Mouse (Mus musculus): Measurements from ENCODE around the gene Spata18.

The Spata18 gene

DNA sequence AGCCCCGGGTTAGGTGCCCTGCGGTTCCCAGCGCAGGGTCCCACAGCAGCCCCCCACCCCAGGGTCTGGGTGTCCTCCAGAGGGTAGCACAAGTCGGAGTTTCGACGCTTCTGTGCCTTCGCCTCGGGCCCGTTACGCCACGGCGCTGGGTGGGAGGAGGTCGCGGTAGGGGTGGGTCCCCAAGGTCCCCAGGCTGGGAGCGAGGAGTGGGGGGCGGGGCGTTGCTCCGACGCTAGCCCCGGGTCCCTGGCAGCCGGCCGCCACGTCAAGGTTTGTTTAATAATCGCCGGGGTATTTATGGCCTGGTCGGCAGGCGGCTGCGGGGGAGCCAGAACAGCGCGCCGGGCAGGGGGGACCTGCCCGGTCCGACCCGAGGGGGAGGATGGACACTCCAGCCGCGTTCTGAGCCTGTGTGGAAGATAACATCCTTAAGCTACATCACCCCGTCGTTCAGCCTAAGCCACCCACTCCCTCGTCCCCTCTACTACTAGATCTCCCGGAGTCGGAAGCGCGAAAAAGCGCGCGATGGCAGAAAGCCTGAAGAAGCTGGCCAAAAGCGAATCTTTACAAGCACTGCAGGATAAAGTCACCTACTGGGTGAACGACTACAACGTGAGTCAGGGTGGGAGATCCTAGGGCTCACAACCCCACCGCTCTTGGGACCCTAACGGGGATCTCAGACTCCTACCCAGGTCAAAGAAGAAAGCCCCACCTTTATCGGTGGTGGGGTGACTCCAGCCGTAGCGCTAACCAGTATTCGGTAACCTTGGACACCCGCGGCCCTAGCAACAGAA is at the start of gene Spata18:
Gene Spata18 (plus strand): TSS at position 319 of the 794 bp plus-strand sequence.
- no peak for DNase-seq (ENCODE audit: low read depth)

DNA sequence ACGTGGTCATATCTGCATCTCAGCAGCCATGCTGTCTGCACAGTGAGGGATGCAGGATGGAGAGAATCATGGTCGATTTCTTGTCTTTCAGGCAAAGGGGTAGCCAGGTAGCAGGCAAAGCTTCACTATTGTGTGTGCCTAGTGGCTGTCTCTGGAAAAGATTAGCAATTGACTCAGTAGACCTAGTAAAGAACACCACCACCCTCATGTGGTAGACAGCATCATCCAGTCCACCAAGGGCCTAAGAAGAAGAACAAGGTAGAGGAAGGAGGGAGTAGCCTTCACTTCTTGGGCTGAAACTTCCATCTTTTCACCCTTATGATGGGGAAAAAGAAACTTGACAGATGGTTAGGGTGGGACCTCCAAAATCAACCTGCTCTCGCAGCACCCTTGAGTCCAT is 48.3 kb upstream of the Spata18 start:
- DNase-seq (ENCODE audit: low read depth) = no peak

DNA sequence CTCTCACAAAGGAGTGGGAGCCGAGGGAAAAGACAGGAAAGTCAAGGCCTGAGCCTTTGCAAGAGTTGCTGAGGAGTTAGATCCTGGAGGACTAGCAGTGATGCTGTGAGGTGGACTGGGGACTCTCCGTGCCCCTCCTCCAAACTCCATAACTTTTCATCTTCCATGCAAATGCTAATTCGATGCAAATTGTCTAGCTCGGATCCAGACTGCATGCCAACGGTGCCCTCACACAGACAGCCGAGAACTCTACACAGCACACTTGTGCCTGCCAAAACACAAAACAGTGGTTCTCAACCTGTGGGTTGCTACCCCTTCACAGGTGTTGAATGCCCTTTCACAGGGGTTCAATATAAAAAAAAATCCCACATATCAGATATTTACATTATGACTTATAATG is 46.6 kb upstream of the Spata18 start:
- no peak for DNase-seq (ENCODE audit: low read depth)

DNA sequence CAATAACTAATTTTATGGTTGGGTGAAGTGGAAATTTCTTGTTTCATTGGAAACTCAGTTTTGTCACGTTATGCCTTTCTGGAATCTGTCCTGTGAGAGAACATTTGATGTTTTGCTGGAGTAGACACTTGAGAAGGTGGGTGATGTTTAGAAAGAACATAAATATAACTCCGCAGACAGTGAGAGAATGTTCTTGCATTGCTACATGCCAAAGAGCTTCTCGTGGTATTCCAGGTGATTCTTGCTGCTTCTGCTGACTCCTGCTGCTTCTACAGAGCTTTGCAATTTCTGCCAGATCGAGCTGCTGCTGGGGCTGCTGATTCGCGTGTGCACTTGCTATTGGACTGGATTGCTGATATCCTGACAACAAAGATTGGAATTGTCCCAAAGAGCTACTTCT is 46.2 kb upstream of the Spata18 start:
- DNase-seq (ENCODE audit: low read depth) = no peak

DNA sequence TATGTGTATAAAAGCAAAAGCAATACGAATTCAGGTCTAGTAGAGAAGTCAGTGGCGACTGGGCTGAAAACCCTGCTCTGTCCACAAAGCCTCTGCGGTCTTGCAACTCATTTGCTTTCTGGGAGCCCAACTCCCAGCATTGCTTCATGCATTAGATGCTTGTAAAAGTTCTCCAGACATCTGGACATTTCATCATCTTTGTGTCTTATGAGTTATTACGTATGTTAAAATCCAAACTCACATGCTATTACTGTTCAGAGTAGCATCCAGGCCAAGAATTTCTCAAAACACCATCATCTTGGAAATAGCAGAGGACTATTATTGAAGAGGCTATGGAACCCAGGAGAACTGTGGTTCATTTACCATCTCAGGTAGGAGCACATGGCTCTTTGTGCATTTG is 40.1 kb upstream of the Spata18 start:
- DNase-seq (ENCODE audit: low read depth) = peak; percentile 6

DNA sequence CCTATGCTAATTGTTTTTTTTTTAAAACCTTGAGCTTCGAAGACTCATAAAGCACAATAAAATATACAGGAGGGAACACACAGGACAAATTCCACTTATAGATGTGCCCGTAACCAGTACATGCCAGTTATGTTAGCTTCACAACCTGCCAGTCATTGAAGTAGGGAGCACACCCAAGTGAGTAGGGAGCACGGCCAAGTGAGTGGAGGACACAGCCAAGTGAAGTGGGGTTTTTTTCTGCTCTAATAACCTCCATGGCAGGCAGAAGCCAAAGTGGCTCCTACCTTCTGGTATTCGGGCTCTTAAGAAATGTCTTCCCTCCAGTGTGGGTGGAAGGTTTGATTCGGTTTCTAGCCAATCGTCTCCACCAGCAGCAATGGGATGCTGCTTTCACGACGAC is 37.9 kb upstream of the Spata18 start:
- no peak for DNase-seq (ENCODE audit: low read depth)

DNA sequence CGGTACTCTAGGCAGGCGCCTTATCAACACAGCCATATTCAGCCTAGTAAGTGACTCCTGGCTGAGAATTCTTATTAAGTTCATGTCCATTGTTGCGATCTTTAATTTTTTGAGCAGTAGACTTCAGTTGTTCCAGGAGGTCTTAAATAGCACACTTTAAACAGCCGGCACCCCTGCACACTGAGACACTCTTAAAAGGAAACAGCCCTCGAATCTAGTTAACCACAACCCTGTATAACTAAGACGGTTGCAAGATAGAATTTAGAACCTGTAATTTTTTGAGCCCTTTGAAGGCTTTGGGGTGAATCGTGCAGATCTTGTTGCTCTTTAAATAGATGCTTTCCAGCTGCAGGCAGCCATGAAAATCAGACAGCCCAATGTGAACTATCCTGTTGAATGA is 36.0 kb upstream of the Spata18 start:
- DNase-seq (ENCODE audit: low read depth) = no peak

DNA sequence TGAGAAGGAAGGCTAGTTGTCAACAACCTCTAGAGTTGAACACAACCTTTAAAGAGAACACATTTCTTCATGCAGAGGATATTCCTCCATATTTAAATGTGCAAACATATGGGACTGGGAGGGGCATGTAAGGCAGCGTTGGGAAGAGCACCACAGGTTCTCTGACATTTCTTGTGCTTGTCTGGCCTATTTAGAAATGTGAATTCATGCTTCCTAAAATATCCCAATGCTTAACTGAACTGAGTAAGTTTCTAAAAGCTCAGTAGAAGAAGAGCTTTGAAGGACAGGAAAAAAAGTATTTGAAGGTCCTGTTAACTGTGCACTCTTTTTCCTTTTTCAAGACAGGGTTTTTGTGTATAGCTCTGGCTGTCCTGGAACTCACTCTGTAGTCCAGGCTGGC is 32.2 kb upstream of the Spata18 start:
- DNase-seq (ENCODE audit: low read depth) = no peak

DNA sequence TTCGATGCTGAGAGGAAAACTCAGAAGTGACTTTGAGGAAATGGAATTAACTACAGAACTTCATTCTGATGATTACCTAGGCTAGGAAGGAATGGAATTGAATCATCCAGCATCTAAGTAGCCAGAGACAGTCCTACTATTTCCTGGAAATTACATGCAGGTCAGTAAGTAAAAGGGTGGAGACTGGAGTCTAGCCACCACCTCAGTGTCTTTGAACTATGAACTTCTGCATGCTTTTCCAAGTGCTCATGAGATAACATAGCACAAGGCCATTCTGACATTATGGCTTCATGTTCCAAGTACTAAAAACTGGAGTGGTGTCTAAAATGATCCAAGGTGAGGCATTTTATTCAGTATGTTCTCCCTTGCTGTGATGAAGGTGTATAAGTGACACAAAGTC is 25.7 kb upstream of the Spata18 start:
- DNase-seq (ENCODE audit: low read depth) = no peak

DNA sequence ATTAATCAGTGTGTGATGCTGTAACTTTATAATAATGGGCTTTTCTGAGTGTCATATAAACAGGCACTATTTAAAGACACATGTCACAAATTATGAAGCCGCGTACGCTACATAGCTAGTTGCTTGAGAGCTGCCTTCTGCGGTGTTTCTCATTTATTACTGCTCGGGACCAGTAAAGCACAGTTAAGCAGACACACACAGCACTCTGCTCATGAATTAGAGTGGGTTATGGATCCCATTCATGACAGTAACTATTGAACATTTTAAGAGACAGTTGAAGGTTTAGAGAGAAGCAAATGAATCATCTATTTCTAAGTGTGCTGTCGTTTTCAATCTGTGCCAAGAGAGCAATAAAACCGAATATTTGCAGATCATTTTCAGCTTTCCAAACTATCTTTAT is 24.3 kb upstream of the Spata18 start:
- DNase-seq (ENCODE audit: low read depth) = no peak

DNA sequence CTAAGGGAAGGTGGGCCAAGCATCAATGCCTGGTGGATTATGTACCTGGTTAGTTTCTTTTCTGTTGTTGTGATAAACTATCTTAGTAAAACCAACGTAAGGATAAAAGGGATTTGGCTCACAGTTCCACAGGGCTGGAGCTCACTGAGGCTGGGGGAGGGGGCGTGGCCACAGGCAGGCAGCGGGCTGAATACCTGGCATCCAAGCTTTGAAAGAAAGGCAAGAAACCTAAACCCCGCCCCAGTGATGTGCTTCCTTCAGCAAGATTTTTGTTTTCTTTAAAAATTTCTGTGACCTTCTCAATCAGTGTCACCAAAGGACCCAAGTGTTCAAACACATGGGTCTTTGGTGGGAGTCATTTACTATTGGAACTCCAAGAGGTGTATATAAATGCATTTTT is 23.6 kb upstream of the Spata18 start:
- no peak for DNase-seq (ENCODE audit: low read depth)

DNA sequence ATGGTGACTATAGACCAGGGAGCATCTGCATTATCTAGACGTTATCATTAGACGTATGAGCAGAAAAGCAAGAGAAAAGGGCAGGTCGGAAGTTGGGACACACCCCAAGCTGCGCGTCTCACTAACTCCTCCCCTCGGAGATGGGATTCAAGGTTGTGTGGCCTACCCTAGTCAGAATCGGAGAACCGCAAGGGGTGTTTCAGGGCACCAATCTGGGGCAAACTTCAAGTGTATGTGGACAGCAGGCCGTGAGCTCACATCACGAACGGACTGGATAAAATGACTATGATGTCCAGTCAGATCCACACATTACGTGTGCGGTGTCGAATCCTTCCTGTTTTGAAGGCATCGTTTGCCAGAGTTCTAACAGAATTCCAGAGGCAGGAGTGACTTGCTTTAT is 23.2 kb upstream of the Spata18 start:
- DNase-seq (ENCODE audit: low read depth) = no peak

DNA sequence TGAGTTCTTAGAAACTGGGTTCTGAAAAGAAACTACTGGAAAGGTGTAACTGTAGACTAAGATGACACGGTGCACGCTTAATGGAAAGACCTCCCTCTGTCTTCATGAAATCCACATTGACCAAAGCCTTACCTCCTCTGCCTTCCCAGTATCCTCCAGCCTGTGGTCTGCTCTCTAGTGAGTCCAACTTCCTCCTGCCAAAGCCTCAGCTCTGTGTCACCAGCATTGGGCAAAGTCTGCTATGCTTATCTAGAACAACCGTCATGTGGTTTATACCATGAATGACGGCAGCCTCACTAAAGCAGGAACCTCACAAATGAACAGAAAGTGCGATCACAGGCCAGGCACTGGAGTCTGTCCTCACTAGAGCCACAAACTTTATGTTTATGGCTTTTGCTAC is 21.0 kb upstream of the Spata18 start:
- DNase-seq (ENCODE audit: low read depth) = no peak

DNA sequence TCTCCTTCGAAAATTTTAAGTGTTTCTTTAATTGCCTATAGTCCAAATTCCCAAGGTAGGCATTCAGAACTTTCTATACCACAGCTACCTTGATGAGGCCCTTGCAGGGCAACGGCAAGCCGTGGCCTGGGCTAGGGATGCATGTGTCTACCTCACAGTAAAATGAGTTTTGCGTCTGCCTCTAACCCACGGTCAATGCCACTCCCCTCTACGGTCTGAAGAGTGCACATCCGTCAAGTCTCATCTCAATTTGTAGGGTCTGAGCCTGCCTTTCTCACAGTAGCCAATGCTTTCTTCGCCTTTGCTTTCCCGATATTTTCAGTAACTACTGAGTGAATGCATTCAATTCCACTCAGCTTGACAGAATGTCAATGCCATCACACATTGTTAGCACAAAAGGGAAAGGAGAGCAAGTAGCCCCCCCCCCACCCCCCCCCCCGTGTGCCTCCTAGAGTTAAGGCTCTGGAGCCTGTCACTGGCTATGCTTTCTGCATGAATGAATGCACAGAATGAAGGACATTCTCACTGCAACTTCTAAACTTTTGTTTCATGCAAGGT is 20.1 kb upstream of the Spata18 start:
- DNase-seq (ENCODE audit: low read depth) = no peak

DNA sequence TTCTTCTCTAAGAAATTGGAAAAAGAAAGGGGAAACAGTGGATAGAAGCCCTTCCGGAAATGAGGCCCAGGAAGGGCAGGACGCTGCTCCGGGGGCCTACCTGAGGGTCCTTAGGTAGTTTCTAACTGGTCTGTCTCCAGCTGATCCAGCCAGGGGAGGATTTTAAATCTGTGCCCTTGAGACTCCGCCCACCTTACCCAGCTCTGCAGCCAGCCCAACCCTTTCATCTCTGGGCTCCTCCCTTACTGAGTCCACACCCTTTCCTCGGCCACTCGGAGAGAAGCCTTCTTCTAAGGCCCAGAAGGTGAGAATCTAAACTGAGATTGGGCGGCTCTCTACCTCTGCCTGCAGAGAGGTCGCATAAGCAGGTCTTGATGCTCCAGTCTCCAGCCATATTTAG is 18.9 kb upstream of the Spata18 start, which contains the start of gene Lrrc66:
Gene Lrrc66 (minus strand): TSS at position 236 of the 400 bp plus-strand sequence.
- DNase-seq (ENCODE audit: low read depth) = no peak

DNA sequence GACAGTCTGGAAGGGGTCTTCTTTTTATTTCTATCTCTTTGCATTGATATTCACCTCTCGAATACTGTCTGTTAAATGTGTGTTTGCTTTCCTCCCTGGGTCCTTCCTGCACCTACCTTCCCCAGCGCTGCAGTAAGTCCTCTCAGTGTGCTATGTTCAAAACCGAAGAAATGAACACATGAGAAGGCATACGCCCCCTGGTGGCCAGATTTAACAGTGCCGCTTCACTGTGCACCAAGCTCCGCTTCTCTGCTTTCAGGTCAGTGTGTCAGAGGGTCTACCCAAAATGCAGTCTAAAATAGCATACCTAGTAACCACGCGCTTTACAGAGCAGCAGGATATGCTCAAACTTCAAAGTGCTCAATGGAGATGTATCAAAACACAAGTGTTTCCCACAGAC is 18.0 kb upstream of the Spata18 start:
- DNase-seq (ENCODE audit: low read depth) = peak; percentile 69

DNA sequence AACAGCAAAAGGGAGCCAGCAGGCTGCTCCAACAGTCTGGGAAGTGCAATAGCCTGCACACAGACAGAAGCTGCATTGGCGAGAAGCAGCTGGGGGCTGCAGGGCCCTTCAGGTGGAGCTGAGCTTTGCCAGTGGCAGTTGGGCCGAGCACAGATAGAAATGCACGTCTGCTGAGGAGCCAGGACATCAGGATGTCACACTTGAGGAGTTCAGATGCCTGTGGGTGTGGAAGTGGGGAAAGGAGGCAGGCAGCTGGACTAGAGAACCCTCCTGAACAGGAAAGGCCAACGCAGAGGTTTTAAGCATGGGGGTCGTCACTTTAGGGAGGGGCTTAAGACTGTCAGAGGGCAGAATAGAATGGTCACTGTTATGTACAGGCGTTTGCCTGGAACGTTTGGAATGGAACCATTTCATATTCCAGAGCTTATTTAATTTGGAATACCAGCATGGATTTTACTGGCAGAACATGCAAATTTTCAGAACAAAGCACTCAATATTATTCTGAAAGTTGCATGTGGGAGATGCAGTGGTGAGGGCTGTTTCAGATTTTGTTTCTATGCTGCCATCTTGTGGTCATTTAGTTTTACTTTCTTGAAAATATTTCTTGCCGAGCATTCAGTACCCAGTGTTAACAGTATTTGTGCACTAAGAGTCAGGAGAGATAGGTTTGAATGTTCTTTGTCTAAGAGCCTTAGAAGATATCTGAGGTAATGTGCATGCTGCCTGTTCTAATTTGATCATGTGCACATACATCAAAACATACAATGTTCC is 13.7 kb upstream of the Spata18 start:
- peak; percentile 73 for DNase-seq (ENCODE audit: low read depth)

DNA sequence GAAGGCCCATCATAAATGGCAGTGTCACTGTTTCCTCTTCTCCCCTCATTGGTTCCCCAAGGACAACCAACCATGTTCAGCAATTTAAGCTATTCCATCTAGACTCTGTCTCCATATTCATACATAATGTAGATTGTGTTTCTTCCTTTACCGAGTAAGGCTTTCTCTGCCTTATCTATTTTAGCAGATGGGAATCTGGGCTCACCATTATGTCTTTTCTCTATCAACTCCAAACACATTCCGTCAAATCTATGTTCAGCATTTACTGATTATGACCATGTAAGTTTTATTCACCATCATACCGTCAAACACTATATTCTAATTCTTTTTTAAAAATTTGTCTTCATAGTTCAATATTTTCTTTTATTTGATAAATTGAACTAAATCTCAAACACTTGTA is 10.1 kb upstream of the Spata18 start:
- DNase-seq (ENCODE audit: low read depth) = no peak

DNA sequence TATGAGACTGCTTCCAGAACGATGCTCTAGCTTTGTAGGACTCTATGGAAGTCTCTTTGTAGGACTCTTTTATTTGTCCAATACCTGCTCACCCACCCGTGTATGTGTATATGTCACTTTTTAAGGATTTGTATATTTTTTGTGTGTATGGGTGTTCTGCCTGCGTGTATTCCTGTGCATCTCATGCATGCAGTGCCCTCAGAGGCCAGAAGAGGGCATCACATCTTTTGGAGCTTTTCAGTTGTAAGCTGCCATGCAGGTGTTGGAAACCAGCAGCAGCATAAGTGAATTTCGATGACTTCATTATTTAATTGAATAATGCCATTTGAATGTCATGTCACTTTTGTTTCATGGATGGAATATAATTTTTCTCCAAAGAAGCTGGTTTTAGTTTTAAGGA is 9.1 kb upstream of the Spata18 start:
- DNase-seq (ENCODE audit: low read depth) = peak; percentile 44

DNA sequence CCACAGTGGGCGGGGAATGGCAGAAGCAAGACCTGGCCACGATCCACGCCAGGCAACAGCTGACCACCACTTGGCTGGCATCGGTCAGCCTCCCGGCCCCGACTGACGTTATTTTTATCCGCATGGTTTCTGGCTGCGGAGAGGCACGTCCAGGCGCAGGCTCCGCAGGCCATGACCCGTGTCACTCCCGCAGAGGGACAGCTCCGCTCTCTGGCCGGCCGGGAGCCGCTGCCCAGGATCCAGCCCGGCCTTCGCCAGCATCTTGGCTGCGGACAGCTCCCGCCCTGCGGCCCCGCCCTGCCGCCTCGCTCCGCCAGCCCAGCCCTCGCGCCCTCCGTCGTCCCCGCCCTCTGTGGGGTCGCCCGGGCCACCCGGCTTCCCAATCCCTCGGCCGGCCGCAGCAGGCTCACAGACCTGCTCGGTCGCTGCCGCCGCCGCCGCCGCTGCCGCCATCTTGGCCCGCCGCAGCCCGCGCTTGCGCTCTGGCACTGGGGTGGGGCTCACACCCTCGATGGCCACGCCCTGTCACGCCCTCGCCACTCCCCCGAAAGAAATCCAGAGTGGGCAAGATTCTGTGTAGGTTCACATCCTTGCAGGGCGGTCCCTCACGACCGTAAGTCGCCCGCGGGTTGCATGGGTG is 3.8 kb upstream of the Spata18 start, which contains the start of gene Sgcb:
Gene Sgcb (minus strand): TSS at position 530 of the 640 bp plus-strand sequence.
- DNase-seq (ENCODE audit: low read depth) = peak; percentile 87

DNA sequence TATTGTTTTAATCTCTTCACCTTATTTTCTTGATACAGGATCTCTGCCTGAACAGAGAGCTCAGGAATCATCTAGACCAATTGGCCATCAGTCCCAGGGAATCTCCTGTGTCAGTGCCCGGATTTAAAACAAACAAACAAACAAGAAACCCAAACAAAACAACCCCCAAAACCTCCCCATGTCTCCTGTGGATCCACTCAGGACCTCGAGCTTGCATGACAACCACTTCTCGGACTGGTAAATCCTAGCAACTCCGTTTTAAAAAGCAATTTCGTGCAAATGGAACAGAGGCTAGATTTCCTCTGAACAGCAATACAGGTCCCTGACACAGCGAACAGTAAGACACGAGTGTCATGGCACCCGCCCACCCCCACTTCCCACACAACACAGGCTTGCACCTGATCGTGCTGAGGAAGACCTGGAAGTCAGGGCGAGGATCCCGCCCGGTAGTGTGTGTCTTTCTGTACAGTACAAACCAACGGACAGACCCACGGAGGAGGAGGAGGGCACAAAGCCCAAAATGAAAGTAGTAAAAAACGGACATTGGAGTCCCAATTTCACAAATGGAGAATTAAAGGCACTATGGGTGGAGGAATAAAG is 714 bp upstream of the Spata18 start:
- DNase-seq (ENCODE audit: low read depth) = no peak

DNA sequence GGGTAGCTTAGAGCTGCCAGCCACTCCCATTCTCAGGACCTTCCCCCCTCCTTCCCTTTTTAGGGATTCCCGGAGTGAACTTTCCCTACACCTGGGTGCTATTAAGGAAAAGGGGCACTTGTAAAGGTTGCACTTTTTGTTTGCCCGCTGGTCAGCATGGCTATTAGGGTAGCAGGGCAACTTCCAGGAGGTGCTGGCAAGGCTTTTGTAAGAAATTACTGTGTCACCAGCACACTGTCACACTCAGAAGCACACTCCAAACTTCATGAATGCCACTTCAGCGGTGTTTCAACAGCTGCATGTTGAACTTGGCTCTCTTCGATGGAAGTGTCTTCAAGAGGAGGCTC is 649 bp downstream of the Spata18 start:
- no peak for DNase-seq (ENCODE audit: low read depth)
